Mouse (Mus musculus) erythroblast, embryonic 14.5 days (primary cell): ENCODE data around the gene Nlrp3.

Experiments
- GATA1 ChIP-seq: IDR thresholded peaks from 2 replicates; pipeline ENCODE4 v1.6.1; 2012; ENCODE audit warnings: low read length, inconsistent platforms, mixed read lengths
- TAL1 ChIP-seq: IDR thresholded peaks from 3 replicates; pipeline ENCODE4 v1.6.1; 2012; ENCODE audit warnings: low read length, inconsistent platforms, mixed read lengths

- no peak for TF ChIP-seq GATA1
- no peak for TF ChIP-seq TAL1
These were observed 10.4 kb upstream of the Nlrp3 start for GRCm38 (mm10) chr11:59530870-59531535.
